Mouse (Mus musculus) CH12.LX (cell line): ENCODE data around the gene Cyp11a1. TPM values are rescaled to one million over a fixed set of nuclear protein-coding genes. Genes with fewer than 3 reads are reported as not detected.

Experiments
- DNase-seq: peaks from one replicate; pipeline ENCODE4 v3.0.0-alpha.2; 2013; ENCODE audit errors: extremely low read depth
- H3K27ac ChIP-seq: 2 replicates; pipeline ENCODE4 v1.5.1; 2012; ENCODE audit warnings: low read depth, mild to moderate bottlenecking, control low read depth, moderate library complexity; ENCODE audit not compliant: insufficient read depth
- H3K27me3 ChIP-seq: replicated peaks from 2 replicates; pipeline ENCODE3; 2012; ENCODE audit warnings: inconsistent platforms
- H3K36me3 ChIP-seq, 2 experiments: replicated peaks in 1 of 2; 2 replicates each; pipeline versions ENCODE3 to v1.6.1; 2012; ENCODE audit warnings: inconsistent platforms in 1 of 2, low read length in 1 of 2, mild to moderate bottlenecking in 1 of 2, mixed read lengths in 1 of 2, moderate library complexity in 1 of 2; ENCODE audit not compliant: control insufficient read depth in 1 of 2, insufficient read depth in 1 of 2
- H3K4me1 ChIP-seq, 2 experiments: 2 replicates each; pipeline ENCODE4 v1.6.1; 2012; ENCODE audit warnings: inconsistent platforms in 1 of 2, moderate library complexity in 1 of 2; ENCODE audit not compliant: insufficient read depth in 2 of 2, control insufficient read depth in 1 of 2
- H3K4me2 ChIP-seq: 2 replicates; pipeline ENCODE4 v1.6.1; 2012; ENCODE audit warnings: low read depth, mild to moderate bottlenecking, control low read depth; ENCODE audit not compliant: poor library complexity, insufficient read depth, severe bottlenecking
- H3K4me3 ChIP-seq, 3 experiments: fragments of 150-350 bp in 1 of 3; sonication (generic) in 1 of 3; replicated peaks in 1 of 3; 2 replicates each; pipeline versions ENCODE3 to v1.5.1; 2011 to 2012; ENCODE audit warnings: low read depth in 2 of 3, low read length in 2 of 3, mild to moderate bottlenecking in 2 of 3, moderate library complexity in 2 of 3, control low read depth in 1 of 3, improper control_type of control experiment in 1 of 3, inconsistent platforms in 1 of 3, mixed read lengths in 1 of 3; ENCODE audit not compliant: poor library complexity in 1 of 3
- H3K79me2 ChIP-seq: replicated peaks from 2 replicates; pipeline ENCODE4 v1.6.1; 2012; ENCODE audit warnings: mild to moderate bottlenecking, moderate library complexity; ENCODE audit not compliant: control insufficient read depth, poor library complexity, insufficient read depth, severe bottlenecking; ENCODE audit errors: extremely low read depth
- H3K9ac ChIP-seq: 2 replicates; pipeline ENCODE4 v1.6.1; 2012; ENCODE audit warnings: low read depth, mild to moderate bottlenecking, control low read depth, moderate library complexity; ENCODE audit not compliant: insufficient read depth
- H3K9me3 ChIP-seq: replicated peaks from 2 replicates; pipeline ENCODE3; 2012; ENCODE audit warnings: low read length, inconsistent platforms, mixed read lengths
- CHD2 ChIP-seq: IDR thresholded peaks from 2 replicates; pipeline ENCODE4 v1.6.1; 2011; ENCODE audit warnings: low read length, improper control_type of control experiment
- MXI1 ChIP-seq: IDR thresholded peaks from 2 replicates; pipeline ENCODE4 v1.6.1; 2011; ENCODE audit warnings: mild to moderate bottlenecking, low read depth, low read length, improper control_type of control experiment
- dilution Hi-C: fragments of 300-500 bp; cut with MboI; formaldehyde crosslinking; loops from 2 replicates; pipeline ENCODE4 v1.14.3; 2020; ENCODE audit warnings: low sequenced_read_pairs; ENCODE audit not compliant: extremely low pct_unique_long_range_greater_than_20kb, extremely low pct_ligation_motif_present
- in situ Hi-C: fragments of 300-500 bp; cut with MboI; formaldehyde crosslinking; loops from 3 replicates; pipeline ENCODE4 v1.14.3; 2019; ENCODE audit warnings: low sequenced_read_pairs, low pct_ligation_motif_present, low pct_unique_long_range_greater_than_20kb, mixed read lengths
- polyA plus RNA-seq: library from polyadenylated mRNA; unstranded; fragments of >175 nt; gene quantifications from 2 replicates; pipeline ENCODE4 v1.2.1, GENCODE M21; 2012; ENCODE audit warnings: low read depth; ENCODE audit not compliant: insufficient read length
- total RNA-seq, 2 experiments: library from RNA; depleted of rRNA; stranded (reverse); fragments of 300-350 nt in 1 of 2; fragments of >200 nt in 1 of 2; gene quantifications; 2 replicates each; pipeline ENCODE4 v1.2.3; 2012 to 2014

Gene Cyp11a1
- total and polyA plus RNA-seq, 3 experiments = 2.6 to 12.8 (median 9.0) TPM

GRCm38 (mm10) chr9:58074561-58074960, 68.3 kb downstream of the Cyp11a1 start:
- Histone ChIP-seq H3K4me2 (no peak overlapping the region), H3K9me3 (no peaks in the 10 kb centered on the region), H3K4me1 (no peaks in the 10 kb centered on the region; a peak in 1 of 4 replicates), H3K27me3 (peaks cover 61% of the 10 kb centered on the region), H3K9ac (no peak overlapping the region), H3K27ac (no peak overlapping the region), H3K36me3 (no peaks in the 10 kb centered on the region), H3K4me3 (no peak overlapping the region), H3K79me2 (no peaks in the 10 kb centered on the region)
- dilution Hi-C loops = no loop called here
- TF ChIP-seq CHD2 (no peak), MXI1 (no peak)
- DNase-seq = no peak
- in situ Hi-C loops = no loop called here

Other genes starting within 250 kb of the Cyp11a1 start
- 39.9 and 46.7 TPM in 2 replicates for gene Clk3, start 240.6 kb upstream of the Cyp11a1 start, total RNA-seq (2012; rRNA removed)
- gene Clk3, start 240.6 kb upstream of the Cyp11a1 start, total RNA-seq (2014; rRNA removed) = 69.0 and 87.7 TPM in 2 replicates
- gene Clk3, start 240.6 kb upstream of the Cyp11a1 start, polyA plus RNA-seq = 62.4 and 67.9 TPM in 2 replicates
- 33.4 and 33.8 TPM in 2 replicates for gene Arid3b, start 169.6 kb upstream of the Cyp11a1 start, total RNA-seq (2012; rRNA removed)
- 14.2 and 16.7 TPM in 2 replicates for gene Arid3b, start 169.6 kb upstream of the Cyp11a1 start, total RNA-seq (2014; rRNA removed)
- gene Arid3b, start 169.6 kb upstream of the Cyp11a1 start, polyA plus RNA-seq = 75.9 and 105 TPM in 2 replicates
- gene Ubl7, start 95.4 kb upstream of the Cyp11a1 start, total RNA-seq (2012; rRNA removed) = 31.2 and 37.3 TPM in 2 replicates
- gene Ubl7, start 95.4 kb upstream of the Cyp11a1 start, total RNA-seq (2014; rRNA removed) = 19.9 and 24.7 TPM in 2 replicates
- 73.3 and 81.1 TPM in 2 replicates for gene Ubl7, start 95.4 kb upstream of the Cyp11a1 start, polyA plus RNA-seq
- gene Sema7a, start 66.3 kb upstream of the Cyp11a1 start, total RNA-seq (2012; rRNA removed) = 113 and 181 TPM in 2 replicates
- 78.2 and 88.6 TPM in 2 replicates for gene Sema7a, start 66.3 kb upstream of the Cyp11a1 start, total RNA-seq (2014; rRNA removed)
- gene Sema7a, start 66.3 kb upstream of the Cyp11a1 start, polyA plus RNA-seq = 81.9 and 89.4 TPM in 2 replicates
- gene Stra6, start 57.4 kb downstream of the Cyp11a1 start, total RNA-seq (2012; rRNA removed) = 0.08 TPM in 1 of 2 replicates, not detected in the other
- 0.08 TPM in 1 of 2 replicates, not detected in the other for gene Stra6, start 57.4 kb downstream of the Cyp11a1 start, total RNA-seq (2014; rRNA removed)
- 0.08 and 0.09 TPM in 2 replicates for gene Stra6, start 57.4 kb downstream of the Cyp11a1 start, polyA plus RNA-seq
- not detected in 2 replicates for gene Ccdc33, start 112.4 kb downstream of the Cyp11a1 start, total RNA-seq (2012; rRNA removed)
- 0.21 TPM in 1 of 2 replicates, not detected in the other for gene Ccdc33, start 112.4 kb downstream of the Cyp11a1 start, total RNA-seq (2014; rRNA removed)
- 0.27 and 1.0 TPM in 2 replicates for gene Ccdc33, start 112.4 kb downstream of the Cyp11a1 start, polyA plus RNA-seq
- gene Islr, start 197.9 kb downstream of the Cyp11a1 start, total RNA-seq (2012; rRNA removed) = not detected in 2 replicates
- not detected in 2 replicates for gene Islr, start 197.9 kb downstream of the Cyp11a1 start, total RNA-seq (2014; rRNA removed)
- gene Islr, start 197.9 kb downstream of the Cyp11a1 start, polyA plus RNA-seq = not detected in 2 replicates
- gene Islr2, start 197.9 kb downstream of the Cyp11a1 start, total RNA-seq (2012; rRNA removed) = not detected in 2 replicates
- not detected in 2 replicates for gene Islr2, start 197.9 kb downstream of the Cyp11a1 start, total RNA-seq (2014; rRNA removed)
- 0.35 TPM in 1 of 2 replicates, not detected in the other for gene Islr2, start 197.9 kb downstream of the Cyp11a1 start, polyA plus RNA-seq
- gene Pml, start 243.4 kb downstream of the Cyp11a1 start, total RNA-seq (2012; rRNA removed) = 21.2 and 26.6 TPM in 2 replicates
- gene Pml, start 243.4 kb downstream of the Cyp11a1 start, total RNA-seq (2014; rRNA removed) = 6.4 and 8.3 TPM in 2 replicates
- gene Pml, start 243.4 kb downstream of the Cyp11a1 start, polyA plus RNA-seq = 54.1 and 56.9 TPM in 2 replicates
- 40.7 and 41.1 TPM in 2 replicates for gene Stoml1, start 246.8 kb downstream of the Cyp11a1 start, total RNA-seq (2012; rRNA removed)
- 35.3 and 35.4 TPM in 2 replicates for gene Stoml1, start 246.8 kb downstream of the Cyp11a1 start, total RNA-seq (2014; rRNA removed)
- gene Stoml1, start 246.8 kb downstream of the Cyp11a1 start, polyA plus RNA-seq = 34.0 and 35.4 TPM in 2 replicates